Mouse (Mus musculus) hindbrain, postnatal 0 days (tissue): ENCODE measurements around the gene Rln3. TPM values are rescaled to one million over a fixed set of nuclear protein-coding genes. Genes with fewer than 3 reads are reported as not detected.

ENCODE experiments used
- ATAC-seq: fragments of 200-750 bp; cut with Nextera tagmentation; 2 replicates; pipeline ENCODE4 v1.8.0; 2017; ENCODE audit warnings: mild to moderate bottlenecking, moderate TSS enrichment, moderate library complexity
- DNase-seq: peaks from one replicate; pipeline ENCODE4 v3.0.0-alpha.2; 2015; ENCODE audit warnings: low spot score
- H3K27ac ChIP-seq: fragments of 300-500 bp; sonication (generic); 2 replicates; pipeline ENCODE4 v1.5.1; 2014; ENCODE audit warnings: mild to moderate bottlenecking
- H3K27me3 ChIP-seq: fragments of 300-500 bp; sonication (generic); 2 replicates; pipeline ENCODE4 v1.6.1; 2014; ENCODE audit warnings: low read length, mixed read lengths; ENCODE audit not compliant: insufficient read depth
- H3K36me3 ChIP-seq: fragments of 300-500 bp; sonication (generic); 2 replicates; pipeline ENCODE4 v1.6.1; 2014; ENCODE audit warnings: low read length, mixed read lengths; ENCODE audit not compliant: insufficient read depth
- H3K4me1 ChIP-seq: fragments of 300-500 bp; sonication (generic); 2 replicates; pipeline ENCODE4 v1.6.1; 2014; ENCODE audit warnings: antibody characterized with exemption, low read length, mixed read lengths; ENCODE audit not compliant: insufficient read depth
- H3K4me2 ChIP-seq: fragments of 300-500 bp; sonication (generic); 2 replicates; pipeline ENCODE4 v1.6.1; 2014; ENCODE audit warnings: low read depth, mild to moderate bottlenecking, low read length, moderate library complexity, mixed read lengths
- H3K4me3 ChIP-seq: fragments of 300-500 bp; sonication (generic); 2 replicates; pipeline ENCODE4 v1.5.1; 2014; ENCODE audit warnings: low read length
- H3K9ac ChIP-seq: fragments of 300-500 bp; sonication (generic); replicated peaks from 2 replicates; pipeline ENCODE4 v1.6.1; 2014; ENCODE audit warnings: mild to moderate bottlenecking, low read length, moderate library complexity, mixed read lengths
- H3K9me3 ChIP-seq: fragments of 300-500 bp; sonication (generic); 2 replicates; pipeline ENCODE4 v1.6.1; 2016; ENCODE audit warnings: low read length, mixed read lengths
- CTCF ChIP-seq: IDR thresholded peaks from 2 replicates; pipeline ENCODE4 v1.5.1; 2016; ENCODE audit warnings: antibody characterized with exemption, control low read depth, low read depth
- WGBS: fragments of 180-500 bp; shearing (Covaris S2); extraction: QIAGEN DNeasy Blood & Tissue Kit; methylation state at CpG from one replicate; pipeline ENCODE4 v1.1.7; 2014; 5-methylcytosine and 5-hydroxymethylcytosine counted together
- polyA plus RNA-seq: library from polyadenylated mRNA; unstranded; fragments of >200 nt; fragmentation: Nextera tagmentation; extraction: Ambion mirVana; gene quantifications from 2 replicates; pipeline ENCODE4 v1.2.1, GENCODE M21; 2015
- total RNA-seq: library from RNA; depleted of rRNA; stranded (reverse); fragments of >200 nt; gene quantifications from 2 replicates; pipeline ENCODE4 v1.2.3, GENCODE M21; 2014; rRNA removed

The Rln3 gene
- total RNA-seq: 9.0 and 18.8 TPM in 2 replicates
- polyA plus RNA-seq: 6.1 and 6.6 TPM in 2 replicates

- no peak within 1 kb of the TSS for H3K9ac ChIP-seq
- no peak for ATAC-seq
Observed at GRCm38 (mm10) chr8:84044900-84045299, at the start of gene Rln3. TSS of gene Rln3 (minus strand) at chr8:84045000.

GRCm38 (mm10) chr8:84090585-84090984, 45.8 kb upstream of the Rln3 start:
- Histone ChIP-seq H3K9me3 (no peaks in the 10 kb centered on the region), H3K27ac (no peak overlapping the region), H3K9ac (no peak overlapping the region), H3K4me3 (no peak overlapping the region), H3K4me2 (no peak overlapping the region), H3K36me3 (peaks cover 67% of the 10 kb centered on the region), H3K4me1 (no peaks in the 10 kb centered on the region), H3K27me3 (no peaks in the 10 kb centered on the region)
- ATAC-seq (no peak), DNase-seq (no peak)
- TF ChIP-seq CTCF: no peak
- 91% methylated on average over 8 of the region's 8 CpGs for WGBS

More at GRCm38 (mm10) chr8:84044900-84045299, at the start of gene Rln3:
- Histone ChIP-seq H3K27ac (no peak within 1 kb of the TSS), H3K9me3 (no peaks in the 10 kb centered on the region), H3K27me3 (peaks cover 30% of the 10 kb centered on the region), H3K4me2 (no peak within 1 kb of the TSS), H3K36me3 (no peaks in the 10 kb centered on the region), H3K4me3 (no peak within 1 kb of the TSS), H3K4me1 (peaks cover 7% of the 10 kb centered on the region; the same call in 1 of the 2 replicates)
- no peak for TF ChIP-seq CTCF
- no peak for DNase-seq
- WGBS: 18% methylated on average over 9 of the region's 9 CpGs

GRCm38 (mm10) chr8:84089277-84089676, 44.5 kb upstream of the Rln3 start:
- no peaks in the 10 kb centered on the region for H3K4me1 ChIP-seq
- no peak overlapping the region for H3K4me2 ChIP-seq
- no peak overlapping the region for H3K9ac ChIP-seq
- no peaks in the 10 kb centered on the region for H3K27me3 ChIP-seq
- no peak overlapping the region for H3K4me3 ChIP-seq
- no peak for TF ChIP-seq CTCF
- H3K27ac ChIP-seq: no peak overlapping the region
- WGBS: 77% methylated on average over 9 of the region's 9 CpGs
- no peaks in the 10 kb centered on the region for H3K9me3 ChIP-seq
- DNase-seq (no peak), ATAC-seq (no peak)
- peaks cover 57% of the 10 kb centered on the region for H3K36me3 ChIP-seq

- Histone ChIP-seq H3K27me3 (no peaks in the 10 kb centered on the region), H3K9ac (no peak overlapping the region), H3K4me2 (no peak overlapping the region), H3K4me3 (no peak overlapping the region), H3K36me3 (peaks cover 47% of the 10 kb centered on the region), H3K9me3 (no peaks in the 10 kb centered on the region), H3K27ac (no peak overlapping the region), H3K4me1 (no peaks in the 10 kb centered on the region)
- no peak for DNase-seq
- no peak for TF ChIP-seq CTCF
- 92% methylated on average over 14 of the region's 14 CpGs for whole genome bisulfite sequencing
- no peak for ATAC-seq
Observed at GRCm38 (mm10) chr8:84087821-84088220, 43.0 kb upstream of the Rln3 start.

GRCm38 (mm10) chr8:84087156-84087555, 42.4 kb upstream of the Rln3 start:
- Histone ChIP-seq H3K4me1 (no peaks in the 10 kb centered on the region), H3K9ac (no peak overlapping the region), H3K4me3 (no peak overlapping the region), H3K27ac (no peak overlapping the region), H3K4me2 (no peak overlapping the region), H3K27me3 (no peaks in the 10 kb centered on the region), H3K9me3 (no peaks in the 10 kb centered on the region), H3K36me3 (peaks cover 47% of the 10 kb centered on the region)
- DNase-seq: no peak
- WGBS: 83% methylated on average over 7 of the region's 7 CpGs
- no peak for ATAC-seq
- no peak for TF ChIP-seq CTCF

GRCm38 (mm10) chr8:84084341-84085115, 39.7 kb upstream of the Rln3 start:
- DNase-seq: no peak
- Histone ChIP-seq H3K4me2 (0 out of 2 replicates have a peak overlapping the region, but pooled peaks have one; percentile 10), H3K36me3 (peaks cover 40% of the 10 kb centered on the region), H3K27me3 (no peaks in the 10 kb centered on the region), H3K4me1 (no peaks in the 10 kb centered on the region), H3K9ac (no peak overlapping the region), H3K4me3 (no peak overlapping the region), H3K9me3 (no peaks in the 10 kb centered on the region), H3K27ac (no peak overlapping the region)
- no peak for TF ChIP-seq CTCF
- ATAC-seq: no peak
- 41% methylated on average over 42 of the region's 42 CpGs for WGBS

GRCm38 (mm10) chr8:84083829-84084241, 39.0 kb upstream of the Rln3 start:
- no peak overlapping the region for H3K9ac ChIP-seq
- DNase-seq: peak; percentile 59
- no peak overlapping the region for H3K4me3 ChIP-seq
- no peaks in the 10 kb centered on the region for H3K4me1 ChIP-seq
- H3K36me3 ChIP-seq: peaks cover 36% of the 10 kb centered on the region
- peak; percentile 67 for TF ChIP-seq CTCF
- no peaks in the 10 kb centered on the region for H3K27me3 ChIP-seq
- no peaks in the 10 kb centered on the region for H3K9me3 ChIP-seq
- 23% methylated on average over 8 of the region's 8 CpGs for WGBS
- peak; percentile 70 for ATAC-seq
- no peak overlapping the region for H3K4me2 ChIP-seq
- H3K27ac ChIP-seq: no peak overlapping the region
